Mouse (Mus musculus) kidney, embryonic 14.5 days (tissue): Measurements from ENCODE around the gene Ssbp4. TPM values are rescaled to one million over a fixed set of nuclear protein-coding genes. Genes with fewer than 3 reads are reported as not detected.

Experiments
- ATAC-seq: fragments of 200-750 bp; cut with Nextera tagmentation; 2 replicates; pipeline ENCODE4 v1.8.0; 2017; ENCODE audit warnings: moderate number of reproducible peaks, mild to moderate bottlenecking, moderate TSS enrichment, moderate library complexity; ENCODE audit not compliant: low FRiP score, low TSS enrichment
- H3K27ac ChIP-seq: fragments of 300-500 bp; sonication (generic); 2 replicates; pipeline ENCODE4 v1.5.1; 2014; ENCODE audit warnings: low read depth, mild to moderate bottlenecking, low read length, moderate library complexity, mixed read lengths
- H3K27me3 ChIP-seq: fragments of 300-500 bp; sonication (generic); 2 replicates; pipeline ENCODE4 v1.6.1; 2014; ENCODE audit warnings: mild to moderate bottlenecking, low read length; ENCODE audit not compliant: control insufficient read depth, insufficient read depth
- H3K36me3 ChIP-seq: fragments of 300-500 bp; sonication (generic); 2 replicates; pipeline ENCODE4 v1.6.1; 2014; ENCODE audit warnings: low read length, mixed read lengths; ENCODE audit not compliant: control insufficient read depth, insufficient read depth
- H3K4me1 ChIP-seq: fragments of 300-500 bp; sonication (generic); 2 replicates; pipeline ENCODE4 v1.6.1; 2014; ENCODE audit warnings: low read length, mixed read lengths; ENCODE audit not compliant: control insufficient read depth, insufficient read depth
- H3K4me2 ChIP-seq: fragments of 300-500 bp; sonication (generic); replicated peaks from 2 replicates; pipeline ENCODE4 v1.6.1; 2014; ENCODE audit warnings: low read depth, mild to moderate bottlenecking, low read length
- H3K4me3 ChIP-seq: fragments of 300-500 bp; sonication (generic); 2 replicates; pipeline ENCODE4 v1.5.1; 2014; ENCODE audit warnings: mild to moderate bottlenecking, low read length
- H3K9ac ChIP-seq: fragments of 300-500 bp; sonication (generic); 2 replicates; pipeline ENCODE4 v1.6.1; 2014; ENCODE audit warnings: low read depth, mild to moderate bottlenecking, low read length, moderate library complexity
- H3K9me3 ChIP-seq: fragments of 300-500 bp; sonication (generic); 2 replicates; pipeline ENCODE4 v1.6.1; 2016; ENCODE audit warnings: low read length; ENCODE audit not compliant: control insufficient read depth
- WGBS: fragments of 180-500 bp; shearing (Covaris S2); extraction: QIAGEN DNeasy Blood & Tissue Kit; methylation state at CpG from one replicate; pipeline ENCODE4 v1.1.7; 2014; 5-methylcytosine and 5-hydroxymethylcytosine counted together
- polyA plus RNA-seq: library from polyadenylated mRNA; unstranded; fragments of >200 nt; fragmentation: Nextera tagmentation; extraction: Ambion mirVana; gene quantifications from 2 replicates; pipeline ENCODE4 v1.2.1, GENCODE M21; 2014

Ssbp4 gene
- polyA plus RNA-seq, 1 experiment from 2014 or later = 172 TPM

DNA sequence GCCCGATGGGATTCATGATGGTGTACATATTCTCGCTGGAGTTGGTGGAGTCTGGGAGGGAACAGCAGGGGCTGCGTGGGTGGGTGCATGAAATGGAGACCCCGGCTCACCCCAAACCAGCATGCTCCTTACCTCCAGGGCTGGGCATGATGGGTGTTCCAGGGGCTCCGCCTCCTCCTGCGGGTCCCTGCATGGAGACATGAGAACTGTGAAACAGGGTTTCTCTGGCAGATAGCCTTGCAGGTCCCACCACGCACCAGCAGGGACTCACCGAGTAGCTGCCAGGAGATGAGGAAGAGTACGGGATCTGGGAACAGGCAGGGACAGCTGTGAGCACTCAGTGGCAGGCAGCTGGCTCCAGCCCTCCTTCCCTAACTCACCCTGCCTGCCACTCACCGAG, 9.9 kb downstream of the Ssbp4 start:
- ATAC-seq = no peak
- Histone ChIP-seq H3K27ac (peak overlapping the region; percentile 62), H3K36me3 (peaks cover 33% of the 10 kb centered on the region), H3K4me2 (peak overlapping the region; percentile 82), H3K4me3 (peak overlapping the region; percentile 45), H3K9ac (peak overlapping the region; percentile 69; the same call in 1 of the 2 replicates), H3K9me3 (no peaks in the 10 kb centered on the region; the same call in 1 of the 2 replicates), H3K27me3 (no peaks in the 10 kb centered on the region), H3K4me1 (peaks cover 63% of the 10 kb centered on the region)
- WGBS = 16% methylated on average over 10 of the region's 10 CpGs

DNA sequence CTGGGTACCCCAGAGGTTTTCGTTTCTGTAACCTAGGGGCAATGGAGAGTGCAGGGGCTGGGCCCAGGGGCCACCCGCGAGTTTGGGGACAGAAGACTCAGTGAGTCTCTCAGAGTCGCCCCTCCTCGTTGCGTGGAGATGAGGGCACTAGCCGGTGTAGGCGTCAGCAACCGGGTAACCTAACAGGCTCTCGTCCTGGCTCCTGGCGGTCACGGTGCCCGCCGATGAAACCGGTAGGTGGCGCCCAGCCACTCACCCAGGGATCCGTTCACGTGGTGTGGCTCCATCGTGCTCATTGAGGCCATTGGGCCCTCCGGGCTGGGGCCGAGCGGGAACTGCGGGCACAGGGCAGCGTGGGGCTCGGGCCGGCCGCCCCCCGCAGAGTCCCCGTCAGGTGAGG, 10.4 kb downstream of the Ssbp4 start:
- H3K9me3 ChIP-seq = no peaks in the 10 kb centered on the region; the same call in 1 of the 2 replicates
- peak overlapping the region; percentile 82 for H3K4me2 ChIP-seq
- ATAC-seq = 0 out of 2 replicates have a peak, but pooled peaks have one; percentile 6
- H3K36me3 ChIP-seq = peaks cover 33% of the 10 kb centered on the region
- H3K27ac ChIP-seq = peak overlapping the region; percentile 62
- H3K4me1 ChIP-seq = peaks cover 67% of the 10 kb centered on the region
- WGBS = 1% methylated on average over 29 of the region's 29 CpGs
- no peaks in the 10 kb centered on the region for H3K27me3 ChIP-seq
- peak overlapping the region; percentile 45 for H3K4me3 ChIP-seq
- peak overlapping the region; percentile 69 for H3K9ac ChIP-seq

DNA sequence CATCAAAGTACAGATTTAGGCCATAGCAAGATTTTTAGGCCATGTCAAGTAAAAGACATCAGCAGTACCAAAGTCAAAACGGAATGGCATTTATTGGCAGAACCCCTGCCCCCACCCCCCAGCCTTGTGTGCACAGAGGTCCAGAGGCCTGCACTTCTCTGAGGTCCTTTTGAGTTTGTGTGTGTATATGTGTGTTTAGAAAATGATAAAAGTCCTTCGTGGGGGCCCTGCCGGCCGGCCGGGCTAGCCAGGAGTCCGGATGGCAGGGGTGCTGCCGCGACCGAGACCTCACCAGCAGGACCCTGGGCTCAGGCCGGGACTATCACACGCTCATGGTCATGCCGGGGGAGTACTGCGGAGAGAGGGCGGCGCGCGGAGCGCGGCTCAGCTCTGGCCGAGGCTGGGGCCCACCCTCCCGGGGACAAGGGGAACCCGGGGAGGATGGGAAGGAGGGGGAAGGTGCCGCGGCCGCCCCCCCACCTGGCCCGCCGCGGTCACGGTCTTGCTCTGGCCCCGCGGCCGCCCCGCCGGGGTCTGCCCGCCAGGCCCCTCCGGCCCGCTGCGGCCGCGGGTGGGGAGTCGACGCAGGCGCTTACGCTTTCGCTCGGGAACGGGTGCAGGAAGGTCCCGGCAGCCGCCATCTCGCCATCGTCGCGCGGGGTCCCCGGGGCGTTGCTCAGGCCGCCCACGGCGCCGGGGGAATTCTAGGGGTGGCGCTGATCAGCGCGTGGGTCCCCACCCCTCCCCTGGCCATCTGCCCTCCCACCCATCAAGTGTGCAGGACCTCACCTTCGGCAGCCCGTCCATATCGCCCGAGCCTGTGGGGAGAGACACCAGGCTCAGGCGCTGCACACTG, 11.0 kb downstream of the Ssbp4 start:
- Histone ChIP-seq H3K4me1 (peaks cover 73% of the 10 kb centered on the region), H3K9ac (peak overlapping the region; percentile 69), H3K36me3 (peaks cover 31% of the 10 kb centered on the region), H3K9me3 (no peaks in the 10 kb centered on the region; the same call in 1 of the 2 replicates), H3K4me3 (peak overlapping the region; percentile 45), H3K27ac (peak overlapping the region; percentile 26; the same call in 1 of the 2 replicates), H3K27me3 (no peaks in the 10 kb centered on the region), H3K4me2 (peak overlapping the region; percentile 82)
- 7% methylated on average over 58 of the region's 68 CpGs for WGBS
- ATAC-seq = no peak

DNA sequence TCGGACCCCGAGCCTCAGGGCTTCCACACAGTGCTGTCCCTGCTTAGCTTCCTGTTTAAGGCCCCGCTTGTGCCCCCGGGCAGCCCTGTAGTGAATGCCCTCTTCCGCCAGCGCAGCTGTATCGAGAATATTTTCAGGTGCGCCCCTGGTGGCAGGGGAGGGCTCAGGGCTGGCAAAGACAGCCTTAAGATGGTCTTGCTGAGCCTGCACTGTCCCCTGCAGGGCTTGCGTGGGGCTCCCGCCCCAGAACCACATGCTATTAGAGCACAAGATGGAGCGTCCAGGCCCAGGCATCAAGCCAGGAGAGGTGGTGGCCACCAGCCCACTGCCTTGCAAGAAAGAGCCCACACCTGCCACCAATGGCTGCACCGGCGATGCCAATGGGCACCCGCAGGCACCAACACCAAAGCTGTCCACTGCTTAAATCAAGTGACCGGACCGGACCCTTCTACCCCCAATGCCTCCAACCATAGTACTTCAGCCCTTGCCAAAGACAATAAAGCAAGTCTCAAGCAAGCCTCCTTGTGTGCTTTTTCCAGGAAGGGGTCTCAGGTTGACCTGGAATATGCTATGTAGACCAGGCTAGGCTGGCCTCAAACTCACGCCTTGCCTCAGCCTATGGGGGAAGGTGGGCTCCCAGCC, 11.8 kb downstream of the Ssbp4 start:
- H3K4me2 ChIP-seq = peak overlapping the region; percentile 82; the same call in 1 of the 2 replicates
- no peaks in the 10 kb centered on the region for H3K9me3 ChIP-seq
- peak overlapping the region; percentile 69; the same call in 1 of the 2 replicates for H3K9ac ChIP-seq
- H3K27me3 ChIP-seq = no peaks in the 10 kb centered on the region
- H3K4me1 ChIP-seq = peaks cover 73% of the 10 kb centered on the region
- H3K4me3 ChIP-seq = peak overlapping the region; percentile 45; the same call in 1 of the 2 replicates
- ATAC-seq = no peak
- H3K36me3 ChIP-seq = peaks cover 27% of the 10 kb centered on the region
- WGBS = 85% methylated on average over 17 of the region's 17 CpGs
- no peak overlapping the region for H3K27ac ChIP-seq

DNA sequence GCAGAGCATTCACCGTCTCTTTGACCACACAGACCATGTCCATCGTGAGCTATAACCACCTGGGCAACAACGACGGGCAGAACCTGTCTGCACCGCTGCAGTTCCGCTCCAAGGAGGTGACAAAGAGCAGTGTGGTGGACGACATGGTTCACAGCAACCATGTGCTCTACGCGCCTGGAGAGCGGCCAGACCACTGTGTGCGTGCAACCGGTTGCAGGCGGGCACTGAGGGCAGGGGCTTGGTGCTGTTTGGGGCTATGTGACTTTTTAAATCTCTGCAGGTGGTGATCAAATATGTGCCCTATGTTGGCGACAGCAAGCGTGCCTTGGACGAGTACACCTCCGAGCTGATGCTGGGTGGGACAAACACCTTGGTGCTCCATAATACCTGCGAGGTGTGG, 12.5 kb downstream of the Ssbp4 start:
- no peak overlapping the region for H3K4me3 ChIP-seq
- peaks cover 30% of the 10 kb centered on the region for H3K36me3 ChIP-seq
- no peak overlapping the region for H3K27ac ChIP-seq
- no peaks in the 10 kb centered on the region for H3K9me3 ChIP-seq
- peaks cover 67% of the 10 kb centered on the region for H3K4me1 ChIP-seq
- H3K9ac ChIP-seq = no peak overlapping the region
- H3K27me3 ChIP-seq = no peaks in the 10 kb centered on the region
- 90% methylated on average over 18 of the region's 18 CpGs for WGBS
- H3K4me2 ChIP-seq = no peak overlapping the region
- ATAC-seq = no peak

DNA sequence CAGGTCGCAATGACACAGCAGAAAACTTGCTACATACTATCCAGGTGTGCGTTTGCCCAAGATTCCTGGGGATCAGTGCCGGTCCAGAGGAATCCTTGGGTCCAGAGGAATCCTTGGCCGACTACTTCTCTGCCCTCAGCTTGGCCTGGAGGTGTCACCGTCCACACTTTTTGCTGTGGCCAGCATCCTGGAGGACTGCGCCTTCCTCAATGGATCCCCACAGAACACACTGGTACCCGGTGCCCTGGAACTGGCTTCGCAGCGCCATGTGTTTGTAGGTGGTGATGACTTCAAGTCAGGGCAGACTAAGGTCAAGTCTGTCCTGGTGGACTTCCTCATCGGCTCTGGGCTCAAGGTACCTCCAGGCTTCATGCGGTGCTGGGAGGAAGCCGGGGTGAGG, 12.9 kb downstream of the Ssbp4 start:
- no peak for ATAC-seq
- no peaks in the 10 kb centered on the region for H3K9me3 ChIP-seq
- peak overlapping the region; percentile 61; the same call in 1 of the 2 replicates for H3K4me3 ChIP-seq
- H3K9ac ChIP-seq = no peak overlapping the region
- H3K36me3 ChIP-seq = peaks cover 31% of the 10 kb centered on the region
- WGBS = 92% methylated on average over 12 of the region's 12 CpGs
- no peak overlapping the region for H3K27ac ChIP-seq
- peak overlapping the region; percentile 93; the same call in 1 of the 2 replicates for H3K4me2 ChIP-seq
- H3K27me3 ChIP-seq = no peaks in the 10 kb centered on the region
- H3K4me1 ChIP-seq = peaks cover 63% of the 10 kb centered on the region

DNA sequence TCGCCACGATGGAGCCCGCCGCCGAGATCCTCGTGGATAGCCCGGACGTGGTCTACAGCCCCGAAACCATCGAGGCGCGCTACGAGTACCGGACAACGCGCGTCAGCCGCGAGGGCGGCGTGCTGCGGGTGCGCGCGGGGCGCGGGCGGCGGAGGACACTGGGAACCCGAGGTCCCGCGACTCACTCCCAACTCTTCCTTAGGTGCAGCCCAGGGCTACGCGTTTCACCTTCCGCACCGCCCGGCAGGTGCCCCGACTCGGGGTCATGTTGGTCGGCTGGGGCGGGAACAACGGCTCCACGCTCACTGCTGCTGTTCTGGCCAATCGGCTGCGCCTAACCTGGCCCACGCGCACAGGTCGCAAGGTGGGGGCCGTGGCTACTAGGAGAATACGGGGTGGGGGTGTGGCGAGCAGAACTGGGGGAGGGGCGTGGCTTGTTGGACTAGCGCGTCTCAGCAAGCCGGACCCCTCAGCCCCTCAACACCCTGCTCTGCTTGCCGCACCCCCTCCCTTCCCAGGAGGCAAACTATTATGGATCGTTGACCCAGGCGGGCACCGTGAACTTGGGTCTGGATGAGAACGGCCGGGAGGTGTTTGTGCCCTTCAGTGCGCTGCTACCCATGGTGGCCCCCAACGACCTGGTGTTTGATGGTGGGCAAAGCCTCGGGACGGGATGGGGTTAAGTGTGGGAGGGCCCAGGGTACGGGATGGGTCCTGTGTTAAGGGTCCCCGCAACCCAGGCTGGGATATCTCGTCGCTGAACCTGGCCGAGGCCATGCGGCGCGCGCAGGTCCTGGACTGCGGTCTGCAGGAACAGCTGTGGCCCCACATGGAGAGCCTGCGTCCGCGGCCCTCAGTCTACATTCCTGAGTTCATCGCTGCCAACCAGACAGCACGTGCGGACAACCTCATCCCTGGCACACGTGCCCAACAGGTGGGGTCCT, 13.8 kb downstream of the Ssbp4 start:
- H3K9me3 ChIP-seq = no peaks in the 10 kb centered on the region
- peak overlapping the region; percentile 76 for H3K27ac ChIP-seq
- H3K36me3 ChIP-seq = peaks cover 38% of the 10 kb centered on the region
- ATAC-seq = peak; percentile 8
- H3K4me3 ChIP-seq = peak overlapping the region; percentile 61
- H3K4me2 ChIP-seq = peak overlapping the region; percentile 93
- H3K9ac ChIP-seq = peak overlapping the region; percentile 73
- H3K27me3 ChIP-seq = no peaks in the 10 kb centered on the region
- peaks cover 54% of the 10 kb centered on the region for H3K4me1 ChIP-seq
- WGBS = 11% methylated on average over 77 of the region's 82 CpGs

DNA sequence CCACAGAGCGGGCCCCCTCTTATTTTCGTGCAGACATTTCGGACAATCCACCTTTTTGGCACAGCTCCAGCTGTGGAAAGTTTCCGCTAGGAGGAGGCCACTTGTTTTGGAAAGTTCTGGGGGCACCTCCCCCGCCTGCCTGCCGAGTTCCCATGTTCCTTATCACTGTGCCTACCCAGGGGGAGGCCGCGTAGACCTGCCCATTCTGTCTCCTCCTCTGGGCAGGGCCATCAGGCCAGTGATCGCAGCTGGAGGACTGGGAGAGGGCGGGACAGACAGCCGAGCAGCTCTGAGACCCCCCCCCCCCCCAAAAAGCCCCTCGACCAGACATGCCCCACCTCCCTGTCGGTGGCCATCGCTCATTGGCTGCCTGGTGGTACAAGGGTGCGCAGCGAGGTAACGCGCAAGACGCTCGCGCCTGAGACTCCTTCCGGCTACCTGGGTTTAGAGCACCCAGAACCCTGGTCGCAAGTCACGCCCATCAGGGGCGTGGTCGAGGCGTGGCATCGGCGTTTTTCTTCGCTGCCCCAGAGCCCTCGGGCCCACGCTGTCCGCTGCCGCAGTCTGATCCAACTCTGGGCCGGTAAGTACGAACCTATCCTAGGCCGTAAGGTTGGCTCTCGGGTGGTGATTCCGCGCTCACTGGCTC, 14.6 kb downstream of the Ssbp4 start, which contains the start of gene Isyna1:
Gene Isyna1 (plus strand): TSS at position 413 of the 649 bp plus-strand sequence.
- Histone ChIP-seq H3K9ac (peak within 1 kb of the TSS; percentile 73), H3K36me3 (peaks cover 45% of the 10 kb centered on the region), H3K4me2 (peak within 1 kb of the TSS; percentile 93), H3K27ac (peak within 1 kb of the TSS; percentile 76), H3K27me3 (no peaks in the 10 kb centered on the region), H3K9me3 (no peaks in the 10 kb centered on the region), H3K4me1 (peaks cover 46% of the 10 kb centered on the region), H3K4me3 (peak within 1 kb of the TSS; percentile 61)
- peak; percentile 91 for ATAC-seq
- under 1% methylated on average over 38 of the region's 40 CpGs for WGBS
